Mouse (Mus musculus): ENCODE results near the gene Unc45b.
"Not testable (repeated sequence)": the region's sequence is repeated elsewhere in the genome, so short reads cannot be mapped to it uniquely, and the experiment has no call there.

Unc45b gene

DNA sequence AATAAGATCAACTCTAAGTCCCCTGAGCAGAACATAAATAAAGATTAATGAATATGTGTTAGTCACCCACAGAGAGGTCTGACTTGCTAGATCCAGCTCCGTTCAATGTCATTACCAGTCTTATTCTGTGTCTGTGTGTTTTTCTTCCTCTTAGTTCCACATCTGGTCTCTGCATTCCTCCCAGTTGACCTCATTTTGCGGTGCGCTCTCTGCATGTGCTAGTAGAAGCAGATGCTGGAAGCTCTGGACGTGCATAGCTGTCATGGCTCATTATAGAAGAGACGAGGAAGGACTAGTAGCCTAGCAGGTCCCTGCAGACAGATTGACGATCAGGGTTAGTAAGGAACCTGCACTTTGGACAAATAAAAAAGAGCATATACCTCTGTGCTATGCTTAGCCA lies 33.0 kb downstream of the Unc45b start:
- no peak for DNase-seq (ENCODE audit: low read depth in 2 of 2, low spot score in 2 of 2)

DNA sequence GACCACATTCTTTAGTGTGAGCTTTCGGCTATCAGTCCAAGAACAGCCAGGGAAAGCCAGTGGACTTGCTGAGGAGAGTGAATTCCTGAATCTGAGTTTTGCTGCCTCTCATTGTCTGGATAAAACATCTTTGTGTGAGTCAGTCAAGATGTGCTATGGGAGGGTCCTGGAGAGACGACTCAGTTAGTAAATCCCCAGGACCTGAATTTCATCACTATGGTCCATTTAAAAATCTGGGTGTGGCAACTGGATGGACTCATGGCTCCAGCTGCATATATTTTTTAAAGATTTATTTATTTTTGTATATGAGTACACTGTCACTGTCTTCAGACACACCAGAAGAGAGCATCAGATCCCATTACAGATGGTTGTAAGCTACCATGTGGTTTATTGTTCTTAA lies 35.3 kb downstream of the Unc45b start:
- DNase-seq (ENCODE audit: low read depth in 2 of 2, low spot score in 2 of 2): no peak

DNA sequence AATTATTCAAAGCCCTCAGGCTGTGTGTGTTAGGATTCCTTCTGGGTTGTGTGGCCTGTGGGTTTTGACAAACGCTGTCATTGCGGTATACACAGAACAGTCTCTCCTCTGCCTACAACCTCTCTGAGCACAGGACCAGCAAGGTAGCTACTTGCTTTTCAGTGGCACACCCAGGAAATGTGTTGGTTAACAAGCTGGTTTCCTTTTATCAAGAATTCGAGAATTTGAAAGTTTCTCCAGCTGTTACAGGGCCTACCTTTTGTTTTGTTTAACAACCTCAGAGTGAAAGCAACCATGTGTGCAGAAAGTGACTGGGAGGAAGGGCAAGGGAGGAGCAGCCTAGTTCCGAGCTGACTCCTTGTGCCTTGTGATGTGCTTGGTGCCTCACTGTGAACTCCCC lies 37.1 kb downstream of the Unc45b start:
- DNase-seq (ENCODE audit: low read depth in 2 of 2, low spot score in 2 of 2): peak; percentile 60 to 70

DNA sequence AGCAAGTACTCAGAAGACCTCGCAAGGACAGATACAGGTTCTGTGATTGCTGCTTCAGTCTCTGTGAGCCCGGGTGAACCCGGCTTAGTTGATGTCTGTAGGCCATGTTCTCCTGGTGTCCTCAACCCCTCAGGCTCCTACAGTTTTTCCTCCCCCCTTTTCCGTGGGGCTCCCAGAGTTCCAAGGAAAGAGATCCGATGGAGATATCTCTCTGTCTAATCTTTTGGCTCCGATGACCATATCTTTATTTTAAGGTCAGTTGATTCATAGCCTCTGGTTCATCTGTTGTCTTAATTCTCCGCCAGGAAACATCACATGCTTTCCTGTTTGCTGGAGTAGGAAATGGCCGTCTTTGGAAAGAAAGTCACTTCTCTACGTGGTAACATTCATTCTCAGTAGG lies 38.7 kb downstream of the Unc45b start:
- DNase-seq (ENCODE audit: low read depth in 2 of 2, low spot score in 2 of 2): no peak

DNA sequence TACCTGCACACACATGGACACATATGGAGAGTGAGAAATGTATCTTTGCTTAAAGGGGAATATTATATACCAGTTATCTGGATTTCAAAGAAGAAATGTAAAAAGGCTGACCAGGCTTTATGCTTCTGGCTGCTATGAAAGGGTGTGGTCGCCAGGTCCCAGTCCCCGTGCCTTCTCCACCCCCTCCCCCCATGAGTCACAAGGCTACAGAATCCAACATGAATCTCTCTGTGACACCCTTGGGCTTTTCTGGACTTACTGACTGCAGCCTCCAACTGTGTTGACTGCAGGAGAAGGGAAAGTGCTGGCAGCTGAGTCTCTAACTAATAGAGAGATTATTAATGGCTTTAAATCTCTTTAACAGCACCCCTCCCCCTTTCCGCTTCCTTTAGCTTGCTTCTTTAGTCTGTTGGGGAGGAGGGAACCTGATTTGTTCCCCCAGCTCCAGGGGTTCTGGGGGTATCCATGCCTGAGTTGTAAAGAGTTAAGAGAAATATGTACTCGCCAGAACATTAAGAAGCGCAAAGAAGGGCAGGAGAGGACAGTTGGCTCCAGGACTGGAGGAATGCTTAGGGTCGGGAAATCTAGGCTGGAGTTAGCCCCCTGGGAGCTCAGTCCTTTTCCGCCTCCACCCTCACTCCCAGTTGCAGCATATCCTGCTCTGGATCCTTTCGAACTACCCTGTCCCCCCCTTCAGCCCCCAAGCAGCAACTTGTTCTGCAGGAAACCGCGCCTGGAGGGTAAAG lies 40.6 kb downstream of the Unc45b start, which contains the start of gene Slfn5:
Slfn5 (plus strand) TSS at position 614 of the 746 bp plus-strand sequence.
- DNase-seq (ENCODE audit: low read depth in 2 of 2, low spot score in 2 of 2): no peak

DNA sequence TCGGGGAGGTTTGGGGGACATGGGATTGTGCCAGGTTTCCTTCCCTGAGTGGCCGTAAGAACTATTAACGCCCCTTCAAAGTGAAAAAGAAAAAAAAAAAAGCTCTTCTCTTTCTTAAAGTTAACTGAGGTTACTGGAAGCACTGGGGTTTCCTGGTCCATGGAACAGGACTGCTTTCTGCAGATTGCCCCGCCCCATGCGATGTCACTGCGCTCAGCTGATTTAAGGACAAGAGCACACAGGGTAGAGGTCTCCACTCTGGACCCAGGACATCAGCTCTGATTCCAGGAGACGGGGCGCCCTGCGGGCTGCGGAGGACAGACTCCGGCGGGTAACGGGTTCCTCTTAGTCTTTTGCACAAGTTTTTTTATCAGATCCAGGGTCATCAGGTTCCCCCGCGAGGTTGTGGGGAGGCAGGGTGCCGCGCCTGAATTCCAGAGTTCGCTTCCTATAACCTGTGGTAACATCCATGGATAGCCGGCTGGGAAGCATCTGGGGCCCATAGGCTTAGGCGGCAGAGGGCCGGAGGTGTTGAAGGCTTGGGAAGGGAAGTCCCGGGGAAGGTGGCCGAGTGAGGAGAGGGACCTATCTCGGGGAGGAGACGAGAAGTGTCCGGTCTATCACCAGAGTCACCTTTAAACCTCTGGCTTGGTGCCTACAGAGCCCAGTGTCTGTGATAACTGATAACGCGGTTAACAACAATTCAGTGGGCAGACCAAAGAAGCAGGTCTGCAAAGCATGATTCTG lies 41.7 kb downstream of the Unc45b start:
- DNase-seq (ENCODE audit: low read depth in 2 of 2, low spot score in 2 of 2): peak in 1 of 2 experiments; percentile 31

DNA sequence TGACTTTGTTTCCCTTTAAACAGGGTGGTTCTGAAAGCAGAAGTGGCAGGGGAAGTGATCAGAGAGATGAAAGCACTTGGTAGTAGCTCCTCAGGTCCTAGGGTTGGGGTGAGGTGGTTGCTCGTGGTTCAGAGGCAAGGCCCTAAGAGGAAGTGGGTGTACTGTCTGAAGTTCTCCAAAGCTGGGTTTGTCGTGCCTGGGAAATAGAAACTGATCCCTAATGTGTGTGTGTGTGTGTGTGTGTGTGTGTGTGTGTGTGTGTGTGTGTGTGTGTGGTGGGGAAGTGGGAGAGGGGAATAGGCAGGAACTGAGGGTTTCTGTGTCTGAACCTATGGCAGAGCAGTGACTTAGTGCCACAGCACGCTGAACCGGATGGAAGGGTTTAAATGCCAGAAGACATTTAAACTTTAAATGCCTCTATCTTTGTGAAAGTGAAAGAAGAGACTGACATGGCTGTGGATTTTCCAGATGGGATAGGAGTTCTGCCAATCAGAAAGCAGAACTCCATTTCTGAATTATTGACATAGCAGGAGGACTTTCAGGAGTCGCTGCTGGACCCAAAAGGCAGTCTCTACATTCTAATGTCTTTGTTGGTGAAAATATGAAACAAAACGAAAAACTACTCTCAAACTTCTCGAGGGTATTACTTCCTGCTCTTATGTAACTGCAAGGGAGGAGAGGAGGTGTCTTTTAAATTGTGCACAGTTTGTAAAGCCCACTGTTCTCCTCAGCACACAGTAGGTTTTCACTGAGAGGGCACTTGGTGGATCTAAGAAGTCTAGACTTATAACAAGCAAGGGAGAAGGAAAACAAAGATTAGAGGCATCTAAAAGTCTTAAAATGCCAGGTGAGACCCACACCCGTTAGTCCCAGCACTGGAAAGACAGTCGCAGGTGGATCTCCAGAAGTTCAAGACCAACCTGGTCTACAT lies 42.5 kb downstream of the Unc45b start:
- DNase-seq (ENCODE audit: low read depth in 2 of 2, low spot score in 2 of 2): peak; percentile 58 to 64

DNA sequence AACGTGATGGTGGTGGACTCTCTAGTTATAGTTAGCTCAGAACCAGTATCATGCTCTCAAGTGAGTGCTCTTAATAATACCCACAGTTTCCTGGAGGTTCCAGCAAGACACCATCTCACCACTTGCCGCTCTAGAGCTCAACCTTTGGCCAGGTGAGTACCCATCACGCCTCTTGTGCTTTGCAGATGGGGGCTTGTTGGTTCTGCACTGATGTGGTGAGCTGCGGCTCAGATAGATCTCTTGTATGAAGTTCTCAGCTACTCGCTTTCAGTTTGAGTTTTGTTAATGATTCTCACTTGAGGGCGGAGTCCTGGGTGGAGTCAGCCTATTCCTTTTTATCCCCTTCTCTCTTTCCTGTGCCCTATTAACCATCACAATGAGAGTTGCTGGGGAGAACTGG lies 44.3 kb downstream of the Unc45b start:
- DNase-seq (ENCODE audit: low read depth in 2 of 2, low spot score in 2 of 2): peak; percentile 20 to 36

DNA sequence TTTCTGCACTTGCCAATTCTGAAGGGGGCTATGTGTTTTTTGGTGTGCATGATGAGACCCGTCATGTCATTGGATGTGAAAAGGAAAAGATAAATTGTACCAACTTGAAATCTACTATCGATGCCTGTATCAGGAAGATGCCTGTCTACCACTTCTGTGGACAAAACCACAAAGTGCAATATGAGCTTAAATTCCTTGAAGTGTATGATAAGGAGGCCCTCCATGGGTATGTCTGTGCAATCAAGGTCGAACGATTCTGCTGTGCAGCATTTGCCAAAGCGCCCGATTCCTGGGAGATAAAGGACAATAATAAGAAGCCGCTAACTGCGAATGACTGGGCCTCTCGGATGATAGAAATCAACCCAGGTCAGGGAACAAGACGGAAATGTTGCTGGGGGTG lies 46.6 kb downstream of the Unc45b start:
- DNase-seq (ENCODE audit: low read depth in 2 of 2, low spot score in 2 of 2): no peak

DNA sequence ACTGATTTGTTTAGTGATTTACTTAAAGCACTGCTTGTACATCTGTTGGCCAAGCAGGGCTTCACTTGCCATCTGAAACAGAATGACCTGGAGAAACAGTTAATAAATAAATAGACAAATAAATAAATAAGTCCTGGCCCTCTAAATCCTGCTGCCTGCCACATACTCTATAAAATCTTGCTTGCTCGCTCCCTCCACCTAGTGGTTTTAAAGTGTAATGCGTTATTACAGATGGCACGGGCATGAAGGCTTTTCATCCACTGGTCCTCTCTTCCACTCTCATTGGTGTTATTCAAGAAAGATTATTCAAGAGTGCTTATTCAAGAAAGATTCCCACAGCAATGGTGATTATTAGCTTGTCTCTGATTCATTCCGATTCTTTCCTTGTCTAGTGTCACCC lies 49.3 kb downstream of the Unc45b start:
- DNase-seq (ENCODE audit: low read depth in 2 of 2, low spot score in 2 of 2): peak; percentile 33 to 54

DNA sequence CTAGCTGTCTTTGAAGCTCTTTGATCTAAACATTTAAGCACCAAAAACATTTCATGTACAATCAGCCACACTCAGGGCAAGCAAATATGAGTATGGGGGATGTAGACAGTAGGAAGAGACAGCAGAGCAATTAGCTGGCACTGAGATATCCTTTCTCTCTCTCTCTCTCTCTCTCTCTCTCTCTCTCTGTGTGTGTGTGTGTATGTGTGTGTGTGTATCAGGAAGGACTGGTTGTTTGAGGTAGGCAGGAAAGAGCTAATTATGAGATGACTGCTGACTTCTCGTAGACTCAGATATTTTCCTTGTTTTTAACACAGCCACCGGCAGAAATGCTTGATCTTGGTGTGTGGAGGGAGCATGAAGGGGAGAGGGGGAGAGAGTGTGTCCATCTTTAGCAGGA lies 51.4 kb downstream of the Unc45b start:
- no peak for DNase-seq (ENCODE audit: low read depth in 2 of 2, low spot score in 2 of 2)

DNA sequence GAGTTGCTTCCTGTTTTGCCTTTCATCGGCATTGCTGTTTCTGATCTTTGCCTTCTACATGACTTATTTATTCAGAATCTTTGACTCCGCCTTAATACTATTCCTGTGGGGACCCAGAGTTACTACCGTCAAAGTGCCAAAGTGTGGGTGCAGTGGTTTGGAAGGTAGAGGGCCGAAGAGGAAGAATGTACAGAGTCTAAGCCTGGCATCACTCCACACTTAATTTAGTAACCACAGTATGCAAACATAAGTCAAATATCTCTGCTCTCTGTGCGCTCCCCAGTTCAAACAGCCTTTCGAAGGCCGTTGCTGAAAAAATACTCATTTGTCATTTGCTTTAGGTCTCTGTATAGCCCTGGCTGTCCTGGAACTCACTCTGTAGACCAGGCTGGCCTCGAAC lies 51.9 kb downstream of the Unc45b start:
- no peak for DNase-seq (ENCODE audit: low read depth in 2 of 2, low spot score in 2 of 2)

DNA sequence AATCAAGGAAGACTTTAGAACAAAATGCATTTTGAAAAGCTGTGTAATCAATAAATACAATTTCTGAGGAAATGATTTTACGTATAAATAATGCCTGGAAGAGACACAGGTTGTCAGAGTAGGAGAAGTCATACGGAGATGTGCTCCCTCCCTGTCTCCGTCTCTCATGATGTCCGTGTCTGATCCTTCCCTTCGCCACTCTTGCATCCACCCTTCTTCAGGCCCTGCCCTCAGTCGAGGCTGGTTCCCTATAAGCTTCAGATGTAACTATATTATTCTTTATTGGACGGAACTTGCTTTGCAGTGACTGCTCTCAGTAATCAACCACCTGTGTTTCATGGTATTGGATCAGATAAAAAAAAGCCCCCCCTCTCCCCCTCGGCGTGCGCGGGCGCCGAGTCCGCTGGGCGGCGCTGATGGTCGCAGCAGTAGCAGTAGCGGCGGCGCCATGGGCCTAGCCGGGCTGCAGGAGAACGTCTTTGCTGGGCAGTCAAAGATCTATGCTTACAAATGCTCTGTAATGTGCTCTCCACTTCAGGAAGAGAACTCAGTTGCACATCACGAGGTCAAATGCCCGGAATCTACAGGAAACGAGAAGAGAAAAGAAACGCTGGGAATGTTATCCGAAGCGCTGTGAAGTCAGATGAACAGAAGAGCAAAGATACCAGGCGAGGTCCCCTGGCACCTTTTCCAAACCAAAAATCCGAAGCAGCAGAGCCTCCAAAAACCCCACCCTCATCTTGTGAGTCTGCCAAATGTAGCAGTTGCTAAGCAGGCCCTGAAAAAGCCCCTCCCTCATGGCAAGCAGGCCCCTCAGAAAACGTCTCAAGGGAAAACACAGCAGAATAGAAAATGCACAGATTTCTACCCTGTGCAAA lies 60.6 kb downstream of the Unc45b start:
- peak in 1 of 2 experiments; percentile 23 for DNase-seq (ENCODE audit: low read depth in 2 of 2, low spot score in 2 of 2)

DNA sequence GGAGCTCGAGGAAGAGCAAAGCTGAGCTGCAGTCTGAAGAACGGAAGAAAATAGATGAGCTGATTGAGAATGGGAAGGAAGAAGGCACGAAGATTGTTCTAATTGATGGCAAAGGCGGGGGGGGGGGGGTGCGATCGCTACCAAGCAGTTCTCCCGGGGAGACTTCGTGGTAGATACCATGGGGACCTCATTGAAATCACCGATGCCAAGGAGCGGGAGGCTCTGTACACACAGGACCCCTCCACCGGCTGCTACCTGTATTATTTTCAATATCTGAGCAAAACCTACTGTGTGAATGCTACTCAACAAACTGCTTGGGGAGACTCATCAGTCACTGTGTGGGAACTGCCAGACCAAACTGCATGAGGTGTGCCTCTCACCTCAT lies 61.2 kb downstream of the Unc45b start:
- no peak for DNase-seq (ENCODE audit: low read depth in 2 of 2, low spot score in 2 of 2)

DNA sequence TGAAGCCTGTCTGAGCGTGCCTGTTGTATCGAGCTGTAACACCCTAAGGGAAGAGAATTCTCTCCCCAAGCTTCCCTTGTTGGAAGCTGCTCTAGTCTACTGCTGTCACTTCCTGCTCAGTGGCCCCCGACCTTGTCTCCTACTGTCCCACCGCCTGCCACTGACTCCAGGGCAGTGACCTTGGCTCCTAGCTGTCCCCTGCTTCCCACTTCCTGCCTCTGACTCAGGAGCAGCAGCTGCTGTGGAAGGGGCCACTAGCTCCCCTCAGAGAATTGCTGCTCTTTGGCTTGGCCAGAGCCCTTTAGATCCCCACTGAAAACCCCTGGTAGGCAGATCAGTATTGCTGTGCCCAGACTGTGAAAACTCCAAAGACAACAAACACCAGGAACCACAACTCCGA lies 63.6 kb downstream of the Unc45b start:
- DNase-seq (ENCODE audit: low read depth in 2 of 2, low spot score in 2 of 2): no peak

DNA sequence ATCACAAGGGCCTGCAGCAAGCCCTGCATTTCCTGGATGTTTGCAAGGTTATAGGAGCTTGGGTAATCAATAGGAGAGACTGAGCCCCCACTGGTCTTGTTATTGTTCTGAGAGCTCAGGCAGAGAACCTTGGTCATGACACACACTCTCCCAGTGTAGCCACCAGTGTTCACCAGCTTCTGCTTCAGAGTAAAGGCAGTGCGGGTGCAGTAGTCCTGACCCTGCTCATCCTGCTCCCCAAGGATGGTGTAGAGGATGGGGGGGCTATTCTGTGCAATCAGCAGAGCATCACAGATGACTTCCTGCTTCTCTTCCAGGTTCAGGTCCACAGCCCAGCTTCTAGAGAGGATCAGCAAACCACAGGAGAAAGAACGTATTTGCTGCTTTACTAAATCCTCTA lies 72.1 kb downstream of the Unc45b start:
- DNase-seq (ENCODE audit: low read depth in 2 of 2, low spot score in 2 of 2): not testable (repeated sequence)

DNA sequence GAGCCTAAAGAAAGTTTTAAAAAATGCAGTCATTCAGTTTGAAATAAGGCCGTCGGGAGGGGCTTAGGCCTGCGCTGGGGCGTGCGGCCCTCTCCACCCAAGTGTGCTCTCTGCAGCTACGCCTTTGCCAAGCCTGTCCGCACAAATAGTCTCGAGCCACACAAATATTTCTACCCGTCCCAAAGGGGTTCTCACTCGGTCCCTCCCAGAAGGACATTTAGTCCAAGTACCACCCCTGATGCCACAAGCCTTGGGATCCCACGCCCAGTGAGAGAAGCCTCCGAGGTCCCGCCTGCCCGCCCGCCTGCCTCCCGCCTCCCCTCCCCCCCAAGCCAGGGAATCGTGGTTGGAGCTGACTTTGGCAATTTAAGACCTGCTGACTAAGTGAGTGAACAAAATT lies 72.8 kb downstream of the Unc45b start:
- no peak for DNase-seq (ENCODE audit: low read depth in 2 of 2, low spot score in 2 of 2)

DNA sequence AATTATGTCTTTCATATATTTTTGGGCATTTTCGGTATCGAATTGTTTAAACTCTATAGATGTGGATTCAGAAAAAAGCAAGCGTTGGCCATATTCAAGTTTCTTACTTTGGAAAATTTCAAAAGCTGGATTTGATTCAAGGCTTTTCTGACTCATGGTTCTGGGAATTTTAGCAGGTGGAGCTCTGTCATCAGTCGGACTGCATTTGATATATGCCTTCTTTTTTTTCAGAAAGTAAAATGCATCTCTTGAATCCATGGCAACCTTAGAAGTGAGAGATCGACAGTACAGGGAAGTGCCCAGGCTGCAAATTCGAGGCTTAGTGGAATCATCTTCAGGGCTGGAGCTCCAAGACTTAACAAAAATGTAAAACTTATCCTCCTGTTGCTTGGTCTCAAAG lies 77.3 kb downstream of the Unc45b start:
- DNase-seq (ENCODE audit: low read depth in 2 of 2, low spot score in 2 of 2): no peak

DNA sequence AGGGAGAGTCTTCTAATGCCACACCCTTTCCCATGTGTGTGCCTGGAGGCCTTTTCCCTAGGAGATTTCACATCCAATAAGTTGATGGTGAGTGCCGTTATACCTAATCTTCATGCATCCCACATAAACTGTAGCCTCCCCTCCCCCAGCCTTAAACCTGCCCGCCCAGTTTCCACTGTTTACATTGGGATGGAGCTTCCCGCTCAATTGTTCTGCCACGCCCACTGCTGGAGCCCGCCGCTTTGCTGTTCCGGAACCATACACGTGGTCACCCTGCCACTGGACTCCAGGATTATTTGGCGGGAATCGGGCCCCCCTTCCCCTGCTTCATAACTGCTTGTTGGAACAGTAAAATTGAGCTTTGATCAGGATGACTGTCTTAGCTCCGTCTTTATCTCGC lies 79.0 kb downstream of the Unc45b start:
- DNase-seq (ENCODE audit: low read depth in 2 of 2, low spot score in 2 of 2): no peak

DNA sequence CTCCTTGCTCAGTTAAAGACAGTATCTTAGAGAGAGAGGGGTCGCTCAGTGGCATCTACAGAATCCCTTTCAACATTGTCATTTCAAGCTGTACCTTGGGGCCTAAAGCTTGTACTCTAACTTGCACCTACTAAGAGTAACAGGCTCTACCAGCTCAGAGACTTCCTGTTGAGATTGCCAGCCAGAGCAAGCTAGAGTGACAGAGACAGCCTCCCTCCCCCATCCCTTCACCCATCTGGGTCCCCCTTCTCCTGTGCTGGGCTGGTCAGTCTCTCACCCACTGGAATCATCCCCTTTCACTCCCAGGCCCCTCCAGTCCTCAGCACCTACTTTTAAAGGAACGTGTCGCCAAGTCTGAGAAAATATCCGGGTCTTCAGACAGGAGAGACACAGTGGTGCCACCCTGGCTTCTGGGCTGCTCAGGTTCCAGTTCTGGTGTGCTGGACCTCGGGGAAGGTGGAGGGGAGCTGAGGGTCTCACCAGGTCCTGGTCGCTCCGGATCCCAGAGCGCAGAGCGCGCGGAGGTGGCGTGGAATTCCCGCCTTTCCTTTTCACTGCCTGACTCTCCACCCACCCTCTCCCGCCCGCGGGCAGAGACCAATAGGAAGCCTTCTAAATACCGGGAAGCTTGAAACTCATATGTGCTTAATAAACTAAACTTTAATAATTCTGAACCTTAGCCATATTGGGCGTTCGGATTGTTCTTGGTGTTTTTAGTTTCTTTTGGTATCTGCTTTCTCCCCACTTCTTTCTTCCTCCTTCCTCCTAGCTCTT lies 80.4 kb downstream of the Unc45b start:
- DNase-seq (ENCODE audit: low read depth in 2 of 2, low spot score in 2 of 2): peak; percentile 8 to 9

Measured in CD8-positive naive resting alpha-beta T cell, adult 2 months (primary cell).